Mouse (Mus musculus): ENCODE measurements around the gene Mtus2.
A peak's percentile ranks its signal among the peaks of the same experiment; 100 is the strongest.

The Mtus2 gene

GRCm38 (mm10) chr5:148344374-148344773 is 387.3 kb downstream of the Mtus2 start:
- no peak for DNase-seq (ENCODE audit: low spot score in 2 of 2)

- no peak for DNase-seq (ENCODE audit: low spot score in 2 of 2)
Observed at GRCm38 (mm10) chr5:148346543-148346942, 389.4 kb downstream of the Mtus2 start.

GRCm38 (mm10) chr5:148348153-148348552 is 391.0 kb downstream of the Mtus2 start:
- no peak for DNase-seq (ENCODE audit: low spot score in 2 of 2)

- no peak for DNase-seq (ENCODE audit: low spot score in 2 of 2)
Observed at GRCm38 (mm10) chr5:148349327-148350011, 392.3 kb downstream of the Mtus2 start.

GRCm38 (mm10) chr5:148353429-148353828 is 396.3 kb downstream of the Mtus2 start:
- DNase-seq (ENCODE audit: low spot score in 2 of 2): no peak

GRCm38 (mm10) chr5:148354536-148354935 is 397.4 kb downstream of the Mtus2 start:
- DNase-seq (ENCODE audit: low spot score in 2 of 2): no peak

- DNase-seq (ENCODE audit: low spot score in 2 of 2): no peak
Observed at GRCm38 (mm10) chr5:148355822-148356221, 398.7 kb downstream of the Mtus2 start.

- no peak for DNase-seq (ENCODE audit: low spot score in 2 of 2)
Observed at GRCm38 (mm10) chr5:148357168-148357567, 400.0 kb downstream of the Mtus2 start.

GRCm38 (mm10) chr5:148359131-148359530 is 402.0 kb downstream of the Mtus2 start:
- no peak for DNase-seq (ENCODE audit: low spot score in 2 of 2)

GRCm38 (mm10) chr5:148360922-148361758 is 404.0 kb downstream of the Mtus2 start:
- peak in 1 of 2 experiments; percentile 22 for DNase-seq (ENCODE audit: low spot score in 2 of 2)

GRCm38 (mm10) chr5:148361759-148362010 is 404.6 kb downstream of the Mtus2 start:
- DNase-seq (ENCODE audit: low spot score in 2 of 2): no peak

- no peak for DNase-seq (ENCODE audit: low spot score in 2 of 2)
Observed at GRCm38 (mm10) chr5:148362296-148362695, 405.2 kb downstream of the Mtus2 start.

GRCm38 (mm10) chr5:148363441-148364113 is 406.5 kb downstream of the Mtus2 start:
- DNase-seq (ENCODE audit: low spot score in 2 of 2): no peak

Data from spleen, postnatal 36 days (tissue).